ENCODE assay signal across 8 mouse cellular contexts in the genomic region with DNA sequence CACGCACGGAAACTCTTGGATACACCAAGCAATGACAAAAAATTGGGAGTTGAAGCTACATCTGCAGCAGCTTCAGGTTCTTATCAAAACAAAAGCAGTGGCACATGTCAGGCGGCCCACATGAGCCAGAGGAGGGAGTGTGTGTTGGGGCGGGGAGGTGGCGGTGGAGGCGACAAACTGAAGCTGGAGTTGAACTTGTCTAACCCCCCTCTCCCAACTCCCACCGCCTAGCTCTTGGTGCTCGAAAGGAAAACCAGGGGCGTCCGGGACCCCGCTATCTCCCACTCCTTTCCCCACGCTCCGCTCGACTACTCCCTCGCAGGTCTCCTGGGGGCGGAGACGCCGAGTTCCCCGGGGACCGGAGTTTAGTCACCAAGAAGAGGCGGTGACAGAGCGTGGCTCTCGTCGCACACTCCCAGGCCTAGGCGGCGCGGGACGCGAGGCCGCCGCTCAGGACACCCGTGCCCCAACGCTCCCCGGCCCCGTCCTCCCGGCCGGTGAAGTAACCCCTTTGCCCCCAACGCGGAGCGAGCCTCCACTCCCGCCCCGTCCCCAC. TPM values are rescaled to one million over a fixed set of nuclear protein-coding genes. Genes with fewer than 3 reads are reported as not detected.
A peak's percentile ranks its signal among the peaks of the same experiment; 100 is the strongest.
DNase-seq lines count a peak whose midpoint lies in the region; ATAC-seq lines count a peak whose summit lies in the region.

No protein-coding gene starts in this region.

- peaks cover 9% of the 10 kb centered on the region; the same call in 1 of the 2 replicates for H3K4me1 ChIP-seq in hindbrain, embryonic 14.5 days (replicated peaks; ENCODE audit: control insufficient read depth, insufficient read depth, low read length)
- H3K4me1 ChIP-seq in limb, embryonic 10.5 days: peaks cover 10% of the 10 kb centered on the region
- peaks cover 23% of the 10 kb centered on the region for H3K4me1 ChIP-seq in midbrain, embryonic 10.5 days

- DNase-seq in cerebellum, adult 11-12 months: no peak
- peak; percentile 12 for DNase-seq in cerebellum, adult 8-10 months
- peak; percentile 29 to 50 for DNase-seq in frontal cortex, postnatal 36 days (ENCODE audit: low spot score in 2 of 2)
- peak; percentile 33 for DNase-seq in hindbrain, embryonic 14.5 days (ENCODE audit: low spot score)
- peak; percentile 79 for DNase-seq in limb, embryonic 10.5 days (ENCODE audit: low spot score)
- peak; percentile 74 for DNase-seq in midbrain, embryonic 10.5 days (ENCODE audit: low spot score)
- DNase-seq in skeletal muscle tissue, adult 2 months (ENCODE audit: low read depth, low spot score): peak; percentile 28

- peak overlapping the region; percentile 81 for H3K9ac ChIP-seq in hindbrain, embryonic 14.5 days

- no peaks in the 10 kb centered on the region for H3K36me3 ChIP-seq in hindbrain, embryonic 14.5 days (replicated peaks; ENCODE audit: control insufficient read depth, insufficient read depth)
- H3K36me3 ChIP-seq in limb, embryonic 10.5 days: peaks cover 30% of the 10 kb centered on the region
- peaks cover 27% of the 10 kb centered on the region for H3K36me3 ChIP-seq in midbrain, embryonic 10.5 days

- H3K4me2 ChIP-seq in hindbrain, embryonic 14.5 days (replicated peaks): peak overlapping the region; percentile 97

- H3K27ac ChIP-seq in hindbrain, embryonic 14.5 days: peak overlapping the region; percentile 73
- H3K27ac ChIP-seq in limb, embryonic 10.5 days: peak overlapping the region; percentile 97
- peak overlapping the region; percentile 95 for H3K27ac ChIP-seq in midbrain, embryonic 10.5 days (replicated peaks)

- H3K4me3 ChIP-seq in hindbrain, embryonic 14.5 days (replicated peaks; ENCODE audit: low read length): peak overlapping the region; percentile 71
- peak overlapping the region; percentile 77 for H3K4me3 ChIP-seq in limb, embryonic 10.5 days
- peak overlapping the region; percentile 74 for H3K4me3 ChIP-seq in midbrain, embryonic 10.5 days

- no peaks in the 10 kb centered on the region for H3K27me3 ChIP-seq in hindbrain, embryonic 14.5 days (ENCODE audit: control insufficient read depth, insufficient read depth, low read length)
- no peaks in the 10 kb centered on the region for H3K27me3 ChIP-seq in limb, embryonic 10.5 days (ENCODE audit: low read depth, poor library complexity, severe bottlenecking)
- no peaks in the 10 kb centered on the region for H3K27me3 ChIP-seq in midbrain, embryonic 10.5 days (ENCODE audit: low read depth, poor library complexity, severe bottlenecking)

- WGBS in hindbrain, embryonic 14.5 days: under 1% methylated on average over 42 of the region's 42 CpGs
- 1% methylated on average over 42 of the region's 42 CpGs for WGBS in limb, embryonic 10.5 days
- 1% methylated on average over 42 of the region's 42 CpGs for WGBS in midbrain, embryonic 10.5 days

- peak; percentile 39; the same call in 1 of the 2 replicates for ATAC-seq in cerebellum, adult (ENCODE audit: insufficient number of reproducible peaks, low FRiP score, low TSS enrichment)
- peak; percentile 79 for ATAC-seq in hindbrain, embryonic 14.5 days (ENCODE audit: low FRiP score)

- no peaks in the 10 kb centered on the region for H3K9me3 ChIP-seq in hindbrain, embryonic 14.5 days (ENCODE audit: control insufficient read depth, low read length)
- H3K9me3 ChIP-seq in limb, embryonic 10.5 days (replicated peaks): no peaks in the 10 kb centered on the region
- no peaks in the 10 kb centered on the region for H3K9me3 ChIP-seq in midbrain, embryonic 10.5 days (replicated peaks)

RNA-seq across cellular contexts. Expression of a gene that starts 1.6 kb away (rescaled TPM):
- polyA plus RNA-seq in hindbrain, embryonic 14.5 days (2014; fragmentation: Nextera tagmentation; extraction: Ambion mirVana): not detected in 2 replicates
- not detected in 2 replicates for polyA plus RNA-seq in limb, embryonic 10.5 days (2016; fragmentation: Nextera tagmentation; extraction: Ambion mirVana)
- polyA plus RNA-seq in midbrain, embryonic 10.5 days (2016; fragmentation: Nextera tagmentation; extraction: Ambion mirVana): not detected in 2 replicates

RNA-seq across cellular contexts. Expression of a gene that starts 29.4 kb away (rescaled TPM):
- polyA plus RNA-seq in hindbrain, embryonic 14.5 days (2014; fragmentation: Nextera tagmentation; extraction: Ambion mirVana): 4.5 and 6.5 TPM in 2 replicates
- 31.6 and 36.1 TPM in 2 replicates for polyA plus RNA-seq in limb, embryonic 10.5 days (2016; fragmentation: Nextera tagmentation; extraction: Ambion mirVana)
- polyA plus RNA-seq in midbrain, embryonic 10.5 days (2016; fragmentation: Nextera tagmentation; extraction: Ambion mirVana): 30.9 and 34.8 TPM in 2 replicates
